Mouse (Mus musculus) urinary bladder, postnatal 36 days (tissue): Measurements from ENCODE around the gene Ccnt2.

Experiments
- DNase-seq, 2 experiments: peaks; one replicate each; pipeline ENCODE4 v3.0.0; 2022; ENCODE audit warnings: low spot score in 2 of 2, mixed read lengths in 1 of 2

Gene Ccnt2

DNA sequence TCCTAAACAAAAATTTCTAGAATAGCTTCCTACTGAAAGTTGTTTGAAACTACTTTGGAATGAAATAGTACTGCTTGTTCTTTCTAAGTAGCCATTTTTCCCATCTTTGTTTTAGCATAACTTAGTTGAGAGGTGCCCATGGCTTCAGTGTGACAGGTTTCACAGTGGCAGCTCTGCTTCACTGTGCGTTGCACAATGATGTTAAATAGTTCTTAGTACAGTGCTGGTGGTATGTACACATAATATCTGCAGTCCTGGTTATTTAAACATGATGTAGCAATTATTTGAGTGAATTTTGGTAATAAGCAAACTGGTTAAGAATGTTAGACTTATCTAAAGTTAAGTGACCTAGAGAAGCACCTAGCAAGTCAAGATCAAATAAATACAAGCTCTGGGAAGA, 19.5 kb downstream of the Ccnt2 start:
- no peak for DNase-seq

DNA sequence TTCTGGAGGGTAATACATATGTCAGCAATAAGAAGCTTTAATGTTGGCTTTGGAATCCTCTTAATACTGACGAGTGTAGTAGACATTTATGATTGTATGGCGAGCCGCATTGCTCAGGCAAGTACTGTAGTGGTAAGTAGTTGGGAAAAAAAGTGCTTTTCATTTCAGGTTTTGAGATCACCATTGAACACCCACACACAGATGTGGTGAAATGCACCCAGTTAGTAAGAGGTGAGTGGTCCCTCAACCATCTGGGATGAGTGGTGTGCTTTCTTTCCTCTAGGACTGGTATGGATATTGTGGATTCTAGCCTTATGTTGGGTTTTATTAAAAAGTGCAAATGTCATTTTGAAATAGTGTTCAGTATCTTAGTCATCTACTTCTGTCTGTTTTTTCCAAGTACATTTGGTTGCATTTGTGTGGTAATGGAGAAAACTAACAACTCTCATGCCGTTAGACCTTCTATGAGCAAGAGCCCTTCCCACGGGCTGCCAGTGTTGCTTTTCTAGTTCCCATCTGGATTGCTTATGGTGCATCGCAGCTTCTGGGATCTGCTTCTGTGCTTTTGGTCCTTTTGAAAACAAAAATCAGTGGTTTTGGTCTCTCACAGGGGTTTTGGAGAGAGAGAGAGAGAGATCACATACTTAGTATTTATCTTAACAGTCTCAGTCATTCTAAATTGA, 21.3 kb downstream of the Ccnt2 start:
- DNase-seq: no peak

DNA sequence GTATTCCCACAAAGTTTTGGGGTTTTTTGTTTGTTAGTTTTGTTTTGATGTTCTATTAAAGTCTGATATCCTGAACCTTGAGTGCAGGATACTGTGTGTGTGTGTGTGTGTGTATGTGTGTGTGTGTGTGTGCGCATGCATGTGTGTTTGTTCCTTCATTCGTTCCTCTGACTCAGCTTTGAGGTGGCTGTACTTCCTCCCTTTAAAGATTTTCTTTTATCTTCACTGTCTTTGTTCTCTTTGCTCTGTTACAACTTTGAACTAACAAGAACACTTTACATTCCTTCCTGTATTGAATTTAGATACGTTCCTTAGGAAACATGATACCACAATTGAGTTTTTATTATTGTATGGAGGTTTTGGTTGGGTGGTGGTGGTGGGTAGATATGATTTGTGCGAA, 22.4 kb downstream of the Ccnt2 start:
- DNase-seq: no peak

DNA sequence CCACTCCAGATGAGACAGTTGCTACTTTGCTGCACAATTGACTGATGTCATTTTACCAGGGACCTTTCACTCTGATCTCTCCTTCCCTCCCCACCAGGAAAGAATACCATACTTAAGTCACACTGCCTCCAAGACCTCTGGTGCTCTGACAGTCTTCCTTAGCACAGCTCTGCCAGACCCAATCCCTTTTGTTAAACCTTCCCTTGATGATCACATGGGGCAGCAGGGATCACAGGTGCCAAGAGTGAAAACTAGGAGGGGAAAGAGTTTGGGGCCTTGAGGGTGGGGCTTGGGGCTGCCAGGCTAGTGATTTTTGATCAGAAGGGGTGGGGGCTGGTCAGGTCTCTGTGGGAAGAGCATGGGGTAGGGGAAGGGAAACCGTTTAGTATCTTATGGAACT, 22.8 kb downstream of the Ccnt2 start:
- DNase-seq: no peak

DNA sequence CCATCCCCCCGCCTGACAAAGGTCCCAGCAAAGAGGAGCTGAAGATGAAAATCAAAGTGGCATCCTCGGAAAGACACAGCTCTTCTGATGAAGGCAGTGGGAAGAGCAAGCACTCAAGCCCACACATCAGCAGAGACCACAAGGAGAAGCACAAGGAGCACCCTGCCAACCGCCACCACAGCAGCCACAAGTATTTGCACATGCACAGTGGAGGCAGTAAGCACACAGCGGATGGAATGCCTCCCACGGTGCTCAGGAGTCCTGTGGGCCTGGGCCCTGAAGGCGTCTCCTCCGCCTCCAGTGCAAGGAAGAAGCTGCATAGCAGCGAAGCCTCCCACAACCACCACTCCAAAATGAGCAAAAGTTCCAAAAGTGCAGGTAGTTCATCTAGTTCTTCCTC, 29.0 kb downstream of the Ccnt2 start:
- no peak for DNase-seq

DNA sequence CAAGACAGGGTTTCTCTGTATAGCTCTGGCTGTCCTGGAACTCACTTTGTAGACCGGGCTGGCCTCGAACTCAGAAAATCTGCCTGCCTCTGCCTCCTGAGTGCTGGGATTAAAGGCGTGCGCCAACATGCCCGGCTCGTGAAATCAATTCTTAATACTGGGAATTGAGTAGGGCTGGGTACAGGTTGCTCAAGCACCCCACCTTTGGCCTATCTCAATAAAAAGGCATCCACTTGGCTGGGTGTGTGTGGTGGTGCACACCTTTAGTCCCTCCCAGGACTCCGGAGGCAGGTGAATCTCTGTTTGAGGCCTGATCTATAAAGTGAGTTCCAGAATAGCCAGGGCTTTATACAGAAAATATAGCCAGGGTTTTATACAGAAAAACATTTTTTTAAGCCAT, 34.7 kb downstream of the Ccnt2 start:
- no peak for DNase-seq

DNA sequence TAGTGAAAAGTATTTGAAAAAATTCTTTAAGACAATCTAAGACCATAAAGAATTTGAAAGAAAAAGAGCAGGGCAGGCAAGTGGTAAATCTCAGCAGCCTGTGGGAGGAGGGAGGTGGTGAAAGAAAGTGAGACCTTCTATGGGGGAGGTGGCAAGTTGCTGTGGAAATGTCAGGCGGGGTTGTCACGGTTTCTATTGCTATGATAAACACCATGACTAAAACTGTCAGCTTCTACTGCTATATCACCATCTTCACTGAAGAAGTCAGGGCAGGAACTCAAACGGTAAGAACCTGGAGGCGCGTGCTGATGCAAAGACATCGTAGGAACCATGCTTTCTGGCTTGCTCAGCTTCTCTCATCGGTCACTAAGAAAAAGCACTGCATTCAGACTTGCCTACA, 39.0 kb downstream of the Ccnt2 start:
- DNase-seq: no peak

DNA sequence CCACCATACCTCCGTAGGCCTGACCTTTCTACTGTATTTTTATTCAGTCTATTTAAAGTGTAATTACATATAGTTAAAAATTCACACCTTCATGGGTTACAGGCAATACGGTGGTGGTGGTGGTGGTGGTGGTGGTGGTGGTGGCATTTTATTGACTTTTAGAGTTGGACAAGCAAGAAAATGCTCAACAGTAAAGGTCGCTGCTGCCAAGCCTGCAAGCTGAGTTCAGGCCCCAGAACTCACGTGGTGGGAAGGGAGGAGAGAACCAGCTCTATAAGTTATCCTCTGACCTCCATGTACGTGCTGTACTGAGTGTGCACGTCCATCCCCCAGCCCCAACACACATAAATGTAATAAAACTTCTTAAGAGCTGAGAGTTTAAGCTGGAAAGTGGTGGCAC, 42.4 kb downstream of the Ccnt2 start:
- no peak for DNase-seq

DNA sequence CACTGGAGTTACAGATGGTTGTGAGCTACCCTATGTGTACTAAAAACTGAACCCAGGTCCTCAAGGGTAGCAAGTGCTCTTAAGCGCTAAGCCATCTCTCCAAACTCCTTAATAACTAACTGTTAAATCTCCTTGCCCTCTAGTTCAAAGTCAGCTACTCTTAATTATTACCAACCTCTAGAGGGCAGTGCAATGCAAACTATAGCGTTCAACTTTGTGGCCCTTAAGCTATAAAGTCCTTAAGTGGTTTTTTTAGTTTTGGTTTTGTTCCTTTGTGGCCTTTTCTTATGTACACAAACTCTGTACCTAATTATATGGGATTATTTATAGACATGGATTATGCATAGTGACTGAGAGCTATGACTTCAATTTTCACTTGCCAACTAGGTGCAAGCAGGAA, 53.4 kb downstream of the Ccnt2 start:
- peak in 1 of 2 experiments; percentile 8 for DNase-seq

DNA sequence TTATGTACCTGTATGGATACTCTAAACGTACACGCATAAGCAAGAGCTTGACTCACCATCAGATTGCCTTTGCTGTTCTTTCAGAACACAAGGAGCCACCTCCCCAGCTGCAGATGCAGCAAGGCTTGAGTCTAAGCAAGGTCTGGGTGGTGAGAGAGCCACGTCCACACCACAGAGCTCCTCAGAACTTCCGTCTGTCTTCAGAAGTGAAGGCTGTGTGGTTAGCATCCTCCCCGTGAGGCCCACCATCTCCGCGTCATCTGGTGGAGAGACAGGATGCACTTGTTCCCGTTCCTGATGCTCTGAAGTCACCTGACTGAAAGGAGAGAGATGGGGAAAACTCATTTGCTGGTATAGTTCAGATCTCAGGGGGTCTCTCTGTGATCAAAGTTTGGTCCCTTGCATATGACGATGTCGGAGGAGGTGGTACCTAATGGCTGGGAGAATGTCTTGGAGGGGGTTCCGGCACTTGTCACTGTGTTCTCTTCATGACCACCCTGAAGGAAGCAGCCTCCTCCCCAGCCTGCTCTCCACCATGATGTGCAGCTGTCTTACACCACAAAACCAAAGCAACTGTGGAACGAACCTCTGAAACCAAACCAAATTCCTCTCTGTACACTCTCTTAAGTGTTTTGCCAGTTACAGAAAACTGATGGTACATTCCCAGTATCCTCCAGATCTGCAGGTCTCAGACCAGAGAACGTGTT, 56.4 kb downstream of the Ccnt2 start:
- DNase-seq: no peak

DNA sequence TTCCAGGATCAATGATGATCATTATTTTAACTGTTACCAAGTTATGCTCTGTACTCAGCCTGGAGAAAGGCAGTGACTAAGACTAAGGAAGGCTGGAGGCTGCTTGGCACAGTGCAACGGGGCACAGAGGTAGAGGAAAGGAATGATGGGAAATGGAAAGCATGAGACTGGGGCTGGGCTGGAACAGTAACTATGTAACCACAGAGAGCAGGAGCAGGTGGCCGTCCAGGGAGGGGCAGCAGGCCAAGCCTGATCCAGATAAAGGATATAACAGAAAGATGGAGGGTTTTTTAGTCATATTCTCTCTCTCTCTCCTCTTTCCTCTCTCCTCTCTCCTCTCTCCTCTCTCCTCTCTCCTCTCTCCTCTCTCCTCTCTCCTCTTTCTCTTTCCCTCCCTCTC, 59.8 kb downstream of the Ccnt2 start:
- DNase-seq: no peak

DNA sequence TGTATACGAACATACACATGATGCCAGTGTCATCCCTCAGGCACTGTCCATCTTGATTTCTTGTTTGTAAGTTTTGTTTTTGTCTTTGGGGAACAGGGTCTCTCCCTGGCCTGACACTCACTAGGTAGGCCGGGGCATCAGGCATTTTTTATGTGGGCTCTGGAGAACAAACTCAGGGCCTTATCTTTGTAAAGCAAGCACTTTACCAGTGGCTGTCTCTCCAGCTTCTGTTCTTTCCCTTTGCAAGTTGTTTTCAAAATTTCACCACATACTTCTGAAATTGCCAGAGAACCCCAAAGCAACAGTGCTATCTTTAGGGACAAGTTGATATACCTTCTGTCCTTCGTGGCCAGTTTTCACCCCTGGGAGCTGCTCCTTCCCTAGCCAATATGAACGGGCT, 60.2 kb downstream of the Ccnt2 start:
- no peak for DNase-seq

DNA sequence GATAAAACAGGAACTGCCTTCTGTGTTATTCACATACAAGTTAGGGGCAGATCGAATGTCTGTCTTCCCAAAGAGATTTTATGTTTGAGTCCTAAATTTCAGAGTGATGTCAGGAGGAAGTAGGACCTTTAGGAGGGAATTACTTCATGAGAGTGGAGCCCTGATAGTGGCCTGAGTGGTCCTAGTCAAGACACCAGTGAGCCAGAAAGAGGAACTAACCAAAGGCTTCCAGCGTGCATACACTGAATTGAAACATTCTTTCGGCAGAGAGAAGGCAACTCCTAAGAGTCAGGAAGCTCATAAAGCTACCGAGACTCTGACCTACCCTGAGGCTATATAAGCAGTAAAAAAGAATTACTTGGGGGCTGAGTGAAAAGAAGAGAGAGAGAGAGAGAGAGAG, 62.7 kb downstream of the Ccnt2 start:
- no peak for DNase-seq

DNA sequence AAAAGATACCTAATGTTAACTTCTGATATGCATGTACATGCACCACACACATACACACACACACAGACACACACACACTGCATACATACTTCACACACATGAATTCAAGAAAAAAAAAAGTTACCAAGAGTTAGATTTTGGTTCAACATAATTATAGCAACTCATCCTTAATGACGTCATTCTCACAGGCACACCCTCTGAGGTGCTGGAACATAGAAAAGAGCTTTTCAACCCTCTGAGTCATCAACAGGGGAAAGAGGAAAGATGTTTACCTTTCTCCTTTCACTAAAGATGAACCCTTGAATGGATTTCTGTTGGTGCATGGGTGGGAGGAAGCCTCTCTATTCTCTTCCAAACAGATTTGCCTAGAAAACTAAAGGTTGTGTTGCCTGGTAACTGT, 64.6 kb downstream of the Ccnt2 start:
- DNase-seq: no peak

DNA sequence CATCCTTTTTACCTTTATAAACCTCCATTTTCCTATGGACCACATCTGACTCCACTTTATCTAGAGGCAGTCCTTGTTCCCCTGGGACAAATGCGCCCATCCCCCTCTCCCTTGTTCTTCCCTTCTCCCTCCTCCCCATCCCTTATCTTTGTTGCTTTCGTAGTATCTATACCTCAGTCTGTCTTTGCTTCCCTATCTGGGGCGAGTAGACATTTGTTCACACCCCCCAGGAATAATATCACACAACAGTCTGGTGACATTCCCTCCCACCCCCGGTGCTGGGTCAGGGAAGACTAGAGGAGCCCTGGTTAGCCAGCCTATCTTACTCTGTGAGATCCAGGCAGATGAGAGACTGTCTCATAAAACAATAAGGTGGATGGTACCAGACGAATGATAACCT, 71.5 kb downstream of the Ccnt2 start:
- DNase-seq: no peak

DNA sequence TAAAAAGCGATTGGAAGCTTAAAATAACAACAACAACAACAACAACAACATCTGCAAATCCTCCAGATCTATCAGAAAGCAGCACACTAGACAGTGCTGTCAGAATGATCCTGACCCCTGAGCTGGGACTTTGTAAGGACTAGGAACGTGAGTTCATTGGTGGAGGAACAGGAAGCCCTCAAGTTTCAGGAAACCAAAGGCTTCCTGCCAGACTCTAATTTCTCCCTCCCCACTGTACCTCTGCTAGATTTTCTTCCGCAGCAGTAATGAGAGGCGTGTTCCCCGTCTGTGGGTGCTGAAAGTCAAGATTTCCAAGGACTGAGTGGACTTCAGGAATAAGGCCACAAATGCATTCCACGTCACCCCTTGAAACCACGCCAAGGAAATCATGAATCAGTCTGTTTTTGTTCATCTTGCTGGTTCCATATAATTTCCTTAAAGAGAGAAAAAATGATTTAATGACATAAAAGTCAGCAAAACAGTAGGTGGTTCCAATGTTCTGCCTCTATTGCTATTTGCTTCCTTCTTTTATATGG, 76.2 kb downstream of the Ccnt2 start:
- DNase-seq: no peak

DNA sequence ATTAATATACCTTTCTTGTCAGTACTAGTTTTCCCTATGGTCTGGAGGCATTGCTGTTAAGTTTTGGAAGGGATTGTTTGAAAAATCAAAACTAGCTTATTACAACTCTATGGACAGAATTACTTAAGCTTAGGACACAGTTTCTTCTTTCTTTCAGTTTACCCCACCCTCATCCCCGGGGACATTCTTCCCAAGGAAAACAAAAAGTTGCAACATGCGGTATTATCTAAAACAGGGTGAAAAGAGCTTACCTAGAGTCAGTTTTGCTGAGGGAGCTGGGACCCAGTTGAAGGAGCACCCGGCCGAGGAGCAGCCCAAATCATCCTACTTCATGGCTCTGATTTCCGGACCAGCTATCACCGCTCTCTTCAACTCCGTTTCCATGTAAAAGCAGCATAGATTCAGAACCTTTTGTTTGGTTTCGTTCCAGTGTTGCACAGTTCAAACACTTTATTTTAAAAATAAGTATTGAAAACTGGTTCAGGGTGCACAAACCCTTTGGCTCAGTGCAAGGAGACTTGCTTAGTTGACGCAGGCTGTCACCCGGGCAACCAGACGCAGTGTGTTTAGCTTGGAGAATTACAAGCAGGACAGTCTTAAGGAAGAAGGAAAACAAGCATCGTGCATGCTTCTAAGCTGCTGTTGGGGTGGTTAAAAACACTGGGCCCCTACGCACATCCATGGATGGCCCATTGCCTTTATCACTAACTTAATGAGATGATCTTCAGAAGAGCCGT, 80.7 kb downstream of the Ccnt2 start, which contains the start of gene Map3k19:
TSS of gene Map3k19 (minus strand) at position 546 of the 737 bp plus-strand sequence.
- peak in 1 of 2 experiments; percentile 20 for DNase-seq
